Mouse (Mus musculus): ENCODE data around the gene Gm20547. TPM values are rescaled to one million over a fixed set of nuclear protein-coding genes. Genes with fewer than 3 reads are reported as not detected.
"Not testable (repeated sequence)": the region's sequence is repeated elsewhere in the genome, so short reads cannot be mapped to it uniquely, and the experiment has no call there.

Gene Gm20547
- polyA plus RNA-seq, 1 experiment from 2014 or later, result 0.11 TPM

- no peak overlapping the region for H3K4me3 ChIP-seq
- no peaks in the 10 kb centered on the region for H3K9me3 ChIP-seq
- H3K4me1 ChIP-seq, result peaks cover 23% of the 10 kb centered on the region
- H3K36me3 ChIP-seq (replicated peaks), result peaks cover 75% of the 10 kb centered on the region
- 90% methylated on average over 9 of the region's 9 CpGs for WGBS
- H3K27me3 ChIP-seq (ENCODE audit: poor library complexity, severe bottlenecking), result no peaks in the 10 kb centered on the region
- no peak for DNase-seq (ENCODE audit: extremely low spot score, low spot score)
- H3K27ac ChIP-seq, result no peak overlapping the region
These were observed 21.1 kb upstream of the Gm20547 start for GRCm38 (mm10) chr17:34902895-34903294.

- 83% methylated on average over 10 of the region's 10 CpGs for WGBS
- not testable (repeated sequence) for H3K9me3 ChIP-seq
These were observed 20.1 kb upstream of the Gm20547 start for GRCm38 (mm10) chr17:34901948-34902347.

GRCm38 (mm10) chr17:34900826-34901225 lies 19.0 kb upstream of the Gm20547 start:
- H3K36me3 ChIP-seq (replicated peaks), result peaks cover 66% of the 10 kb centered on the region
- H3K9me3 ChIP-seq; DNase-seq (ENCODE audit: extremely low spot score, low spot score); H3K27me3 ChIP-seq (ENCODE audit: poor library complexity, severe bottlenecking); H3K27ac ChIP-seq: not testable (repeated sequence)
- H3K4me3 ChIP-seq, result peak overlapping the region; percentile 98; the same call in 1 of the 2 replicates
- H3K4me1 ChIP-seq, result peaks cover 43% of the 10 kb centered on the region

More at GRCm38 (mm10) chr17:34901948-34902347, 20.1 kb upstream of the Gm20547 start:
- DNase-seq (ENCODE audit: extremely low spot score, low spot score); H3K4me3 ChIP-seq; H3K27ac ChIP-seq; H3K27me3 ChIP-seq (ENCODE audit: poor library complexity, severe bottlenecking): not testable (repeated sequence)
- peaks cover 66% of the 10 kb centered on the region for H3K36me3 ChIP-seq (replicated peaks)
- peaks cover 32% of the 10 kb centered on the region for H3K4me1 ChIP-seq

GRCm38 (mm10) chr17:34899890-34900243 lies 18.0 kb upstream of the Gm20547 start:
- Histone ChIP-seq H3K27me3 (ENCODE audit: poor library complexity, severe bottlenecking) (no peaks in the 10 kb centered on the region), H3K9me3 (peaks cover 8% of the 10 kb centered on the region; the same call in 1 of the 2 replicates), H3K4me1 (peaks cover 53% of the 10 kb centered on the region), H3K4me3 (peak overlapping the region; percentile 98), H3K27ac (peak overlapping the region; percentile 100), H3K36me3 (replicated peaks) (peaks cover 62% of the 10 kb centered on the region)
- DNase-seq (ENCODE audit: extremely low spot score, low spot score), result no peak
- 5% methylated on average over 5 of the region's 5 CpGs for WGBS

DNA sequence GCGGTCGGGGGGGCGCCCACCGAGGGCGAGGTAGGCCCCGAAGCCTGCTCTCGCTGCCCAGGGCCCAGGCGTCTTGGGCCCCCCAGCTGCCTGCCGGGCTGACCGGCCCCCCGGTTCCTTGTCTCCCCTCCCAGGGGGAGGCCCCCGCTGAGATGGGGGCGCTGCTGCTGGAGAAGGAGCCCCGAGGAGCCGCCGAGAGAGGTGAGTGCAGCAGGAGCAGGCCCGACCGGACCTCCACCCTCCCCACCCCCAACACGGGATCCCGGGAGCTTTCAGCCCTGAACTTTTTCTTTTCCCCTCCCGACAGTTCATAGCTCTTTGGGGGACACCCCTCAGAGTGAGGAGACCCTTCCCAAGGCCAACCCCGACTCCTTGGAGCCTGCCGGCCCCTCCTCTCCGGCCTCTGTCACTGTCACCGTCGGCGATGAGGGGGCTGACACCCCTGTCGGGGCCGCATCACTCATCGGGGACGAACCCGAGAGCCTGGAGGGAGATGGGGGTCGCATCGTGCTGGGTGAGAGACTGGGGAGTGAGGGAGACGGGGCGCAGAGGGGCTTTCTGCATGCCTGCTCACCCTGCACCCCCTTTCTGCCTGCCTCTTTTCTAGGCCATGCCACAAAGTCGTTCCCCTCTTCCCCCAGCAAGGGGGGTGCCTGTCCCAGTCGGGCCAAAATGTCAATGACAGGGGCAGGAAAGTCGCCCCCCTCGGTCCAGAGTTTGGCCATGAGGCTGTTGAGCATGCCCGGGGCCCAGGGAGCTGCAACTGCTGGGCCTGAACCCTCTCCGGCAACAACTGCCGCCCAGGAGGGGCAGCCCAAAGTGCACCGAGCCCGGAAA lies 17.4 kb upstream of the Gm20547 start:
- Histone ChIP-seq H3K27ac (peak overlapping the region; percentile 100), H3K4me1 (peaks cover 56% of the 10 kb centered on the region), H3K27me3 (ENCODE audit: poor library complexity, severe bottlenecking) (no peaks in the 10 kb centered on the region), H3K36me3 (replicated peaks) (peaks cover 56% of the 10 kb centered on the region), H3K4me3 (peak overlapping the region; percentile 98), H3K9me3 (peaks cover 8% of the 10 kb centered on the region; the same call in 1 of the 2 replicates)
- DNase-seq (ENCODE audit: extremely low spot score, low spot score), result peak; percentile 57
- WGBS, result 1% methylated on average over 45 of the region's 45 CpGs

DNA sequence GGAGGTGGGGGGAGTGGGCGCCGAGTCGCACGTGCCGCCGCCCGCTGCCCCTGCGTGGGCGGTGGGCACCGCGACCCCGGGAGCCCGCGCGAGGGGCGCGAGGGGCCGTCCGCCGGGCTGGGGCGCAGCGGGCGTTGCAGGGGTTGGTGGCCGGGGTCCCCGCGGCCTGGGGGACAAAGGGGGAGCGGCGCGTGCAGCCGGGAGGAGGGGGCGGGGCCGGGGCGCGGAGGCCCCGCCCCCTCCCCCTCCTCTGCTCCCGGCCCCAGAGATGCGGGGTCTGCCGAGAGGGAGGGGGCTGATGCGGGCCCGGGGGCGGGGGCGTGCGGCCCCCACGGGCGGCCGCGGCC lies 16.8 kb upstream of the Gm20547 start:
- peak; percentile 56 for DNase-seq (ENCODE audit: extremely low spot score, low spot score)
- peak overlapping the region; percentile 100 for H3K27ac ChIP-seq
- H3K9me3 ChIP-seq, result peaks cover 8% of the 10 kb centered on the region; the same call in 1 of the 2 replicates
- under 1% methylated on average over 35 of the region's 47 CpGs for WGBS
- H3K36me3 ChIP-seq (replicated peaks), result peaks cover 51% of the 10 kb centered on the region
- H3K4me3 ChIP-seq, result peak overlapping the region; percentile 98
- H3K27me3 ChIP-seq (ENCODE audit: poor library complexity, severe bottlenecking), result no peaks in the 10 kb centered on the region
- H3K4me1 ChIP-seq, result peaks cover 62% of the 10 kb centered on the region

DNA sequence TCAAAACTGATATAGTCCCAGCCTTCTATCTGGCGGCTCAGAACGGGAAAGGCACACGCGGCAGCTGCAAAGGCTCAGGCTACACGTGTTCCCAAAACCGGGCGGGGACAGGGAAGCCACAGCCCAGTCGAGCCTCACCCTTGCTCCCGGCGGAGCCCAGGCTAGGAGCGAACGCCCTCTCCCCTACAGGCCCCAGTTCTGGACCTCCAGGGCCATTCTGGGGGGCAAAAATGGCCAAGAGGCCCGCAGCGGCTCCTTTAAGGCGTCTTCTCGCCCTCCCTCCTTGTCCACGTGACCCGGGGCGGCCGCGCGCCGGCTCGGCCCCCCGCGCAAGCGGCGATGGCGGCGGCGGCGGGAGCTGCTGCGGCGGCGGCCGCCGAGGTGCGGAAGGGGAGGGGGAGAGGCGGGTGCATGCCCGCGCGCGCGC lies 16.3 kb upstream of the Gm20547 start, which contains the start of the genes C2 and Ehmt2:
Gene C2, minus strand, starts transcription at position 106 of the 427 bp plus-strand sequence.
Gene Ehmt2, plus strand, starts transcription at position 310 of the 427 bp plus-strand sequence.
- peak; percentile 82 for DNase-seq (ENCODE audit: extremely low spot score, low spot score)
- WGBS, result under 1% methylated on average over 38 of the region's 44 CpGs
- peaks cover 8% of the 10 kb centered on the region; the same call in 1 of the 2 replicates for H3K9me3 ChIP-seq
- peaks cover 45% of the 10 kb centered on the region for H3K36me3 ChIP-seq (replicated peaks)
- H3K4me1 ChIP-seq, result peaks cover 67% of the 10 kb centered on the region
- no peaks in the 10 kb centered on the region for H3K27me3 ChIP-seq (ENCODE audit: poor library complexity, severe bottlenecking)
- peak within 1 kb of the TSS; percentile 98 for H3K4me3 ChIP-seq
- peak within 1 kb of the TSS; percentile 100 for H3K27ac ChIP-seq

- Histone ChIP-seq H3K27ac (peak overlapping the region; percentile 100), H3K9me3 (peaks cover 8% of the 10 kb centered on the region; the same call in 1 of the 2 replicates), H3K4me3 (peak overlapping the region; percentile 98), H3K4me1 (peaks cover 70% of the 10 kb centered on the region), H3K36me3 (replicated peaks) (peaks cover 39% of the 10 kb centered on the region), H3K27me3 (ENCODE audit: poor library complexity, severe bottlenecking) (no peaks in the 10 kb centered on the region)
- DNase-seq (ENCODE audit: extremely low spot score, low spot score), result no peak
- WGBS, result 23% methylated on average over 10 of the region's 10 CpGs
These were observed 15.7 kb upstream of the Gm20547 start for GRCm38 (mm10) chr17:34897373-34898159.

DNA sequence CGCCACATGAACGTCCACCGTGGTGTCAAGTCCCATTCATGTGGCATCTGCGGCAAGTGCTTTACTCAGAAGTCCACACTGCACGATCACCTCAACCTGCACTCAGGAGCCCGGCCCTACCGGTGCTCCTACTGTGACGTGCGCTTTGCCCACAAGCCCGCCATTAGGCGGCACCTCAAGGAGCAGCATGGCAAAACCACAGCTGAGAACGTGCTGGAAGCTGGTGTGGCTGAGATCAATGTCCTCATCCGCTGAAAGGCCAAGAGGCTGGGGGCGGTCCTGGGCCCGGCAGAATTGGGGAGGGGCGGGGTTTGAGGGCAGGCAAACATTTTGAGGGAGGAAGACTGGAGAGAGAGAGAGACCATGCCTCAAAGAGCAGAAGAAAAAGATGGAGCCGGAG lies 14.5 kb upstream of the Gm20547 start:
- H3K27me3 ChIP-seq (ENCODE audit: poor library complexity, severe bottlenecking), result no peaks in the 10 kb centered on the region
- peak overlapping the region; percentile 98 for H3K4me3 ChIP-seq
- peaks cover 70% of the 10 kb centered on the region for H3K4me1 ChIP-seq
- WGBS, result 88% methylated on average over 17 of the region's 17 CpGs
- H3K36me3 ChIP-seq (replicated peaks), result peaks cover 30% of the 10 kb centered on the region
- DNase-seq (ENCODE audit: extremely low spot score, low spot score), result no peak
- H3K27ac ChIP-seq, result peak overlapping the region; percentile 99
- peaks cover 8% of the 10 kb centered on the region; the same call in 1 of the 2 replicates for H3K9me3 ChIP-seq

- H3K27me3 ChIP-seq (ENCODE audit: poor library complexity, severe bottlenecking), result no peaks in the 10 kb centered on the region
- peaks cover 8% of the 10 kb centered on the region; the same call in 1 of the 2 replicates for H3K9me3 ChIP-seq
- no peak for DNase-seq (ENCODE audit: extremely low spot score, low spot score)
- peak overlapping the region; percentile 99 for H3K27ac ChIP-seq
- H3K36me3 ChIP-seq (replicated peaks), result peaks cover 23% of the 10 kb centered on the region
- 95% methylated on average over 15 of the region's 15 CpGs for WGBS
- peak overlapping the region; percentile 98 for H3K4me3 ChIP-seq
- peaks cover 70% of the 10 kb centered on the region for H3K4me1 ChIP-seq
These were observed 13.9 kb upstream of the Gm20547 start for GRCm38 (mm10) chr17:34895724-34896123.

GRCm38 (mm10) chr17:34894801-34895530 lies 13.1 kb upstream of the Gm20547 start:
- Histone ChIP-seq H3K36me3 (replicated peaks) (peaks cover 20% of the 10 kb centered on the region), H3K27ac (peak overlapping the region; percentile 99), H3K9me3 (peaks cover 8% of the 10 kb centered on the region; the same call in 1 of the 2 replicates), H3K4me3 (peak overlapping the region; percentile 98), H3K4me1 (peaks cover 63% of the 10 kb centered on the region), H3K27me3 (ENCODE audit: poor library complexity, severe bottlenecking) (no peaks in the 10 kb centered on the region)
- DNase-seq (ENCODE audit: extremely low spot score, low spot score), result peak; percentile 52
- WGBS, result 10% methylated on average over 50 of the region's 51 CpGs

GRCm38 (mm10) chr17:34894074-34894597 lies 12.3 kb upstream of the Gm20547 start:
- Histone ChIP-seq H3K27ac (peak overlapping the region; percentile 99), H3K4me3 (peak overlapping the region; percentile 98), H3K4me1 (peaks cover 55% of the 10 kb centered on the region), H3K36me3 (replicated peaks) (peaks cover 17% of the 10 kb centered on the region), H3K27me3 (ENCODE audit: poor library complexity, severe bottlenecking) (no peaks in the 10 kb centered on the region), H3K9me3 (peaks cover 8% of the 10 kb centered on the region; the same call in 1 of the 2 replicates)
- WGBS, result under 1% methylated on average over 38 of the region's 51 CpGs
- peak; percentile 95 for DNase-seq (ENCODE audit: extremely low spot score, low spot score)
